Mouse (Mus musculus) right cerebral cortex, adult 2 months (tissue): ENCODE measurements at regions not wholly inside any gene's neighbourhood (a gene's known extent, or its start where the extent isn't known, plus 50 kb on each side); places are given as distances from the start of the nearest gene placed in this dataset.

Source experiments
- DNase-seq, 2 experiments: peaks; one replicate each; pipeline ENCODE4 v3.0.0; 2021 to 2022; ENCODE audit warnings: low spot score in 2 of 2

- peak in 1 of 2 experiments; percentile 13 for DNase-seq
Measured at GRCm38 (mm10) chr16:62129234-62129633, 657.4 kb downstream of the Nsun3 start.

GRCm38 (mm10) chr16:62128147-62128546, 658.5 kb downstream of the Nsun3 start:
- no peak for DNase-seq

DNA sequence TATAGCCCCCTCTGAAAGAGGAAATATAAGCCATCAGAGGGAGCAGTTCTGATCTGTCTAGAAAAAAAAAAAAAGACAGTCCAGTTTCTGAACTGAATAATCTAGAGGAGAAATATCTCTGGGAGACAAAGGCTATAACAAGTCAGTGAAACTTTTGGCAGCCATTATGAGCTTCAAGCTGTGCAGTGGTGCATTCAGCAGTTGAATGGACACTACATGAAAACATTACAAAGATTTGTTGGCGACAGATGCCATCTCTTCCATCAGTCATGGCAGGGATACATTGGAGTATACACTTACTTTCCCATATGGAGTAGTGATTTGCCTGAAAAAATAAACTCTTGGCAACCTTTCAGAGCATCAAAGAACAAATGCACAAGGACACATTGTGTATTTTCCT, 660.8 kb downstream of the Nsun3 start:
- no peak for DNase-seq
